Mouse (Mus musculus) CH12.LX (cell line): ENCODE data around the gene Drosha.

ENCODE experiments used
- CHD2 ChIP-seq: IDR thresholded peaks from 2 replicates; pipeline ENCODE4 v1.6.1; 2011; ENCODE audit warnings: low read length, improper control_type of control experiment
- CTCF ChIP-seq, 2 experiments: IDR thresholded peaks in 1 of 2; conservative IDR thresholded peaks in 1 of 2; 2 replicates each; pipeline ENCODE4 v1.5.1; 2011 to 2012; ENCODE audit warnings: low read depth in 2 of 2, low read length in 2 of 2, improper control_type of control experiment in 1 of 2, inconsistent platforms in 1 of 2, mild to moderate bottlenecking in 1 of 2, moderate library complexity in 1 of 2
- ELF1 ChIP-seq: IDR thresholded peaks from 2 replicates; pipeline ENCODE4 v1.6.1; 2014; ENCODE audit warnings: low read depth, mild to moderate bottlenecking, inconsistent platforms, low read length, improper control_type of control experiment
- GABPA ChIP-seq: IDR thresholded peaks from 2 replicates; pipeline ENCODE4 v1.6.1; 2012; ENCODE audit warnings: low read depth, low read length, improper control_type of control experiment, inconsistent platforms; ENCODE audit not compliant: insufficient replicate concordance
- MAX ChIP-seq: IDR thresholded peaks from 2 replicates; pipeline ENCODE4 v1.6.1; 2011; ENCODE audit warnings: low read length, improper control_type of control experiment
- NRF1 ChIP-seq: IDR thresholded peaks from 2 replicates; pipeline ENCODE4 v1.6.1; 2014; ENCODE audit warnings: low read depth, mild to moderate bottlenecking, inconsistent platforms, low read length, improper control_type of control experiment, moderate library complexity
- POLR2A ChIP-seq: IDR thresholded peaks from 2 replicates; pipeline ENCODE4 v1.6.1; 2011; ENCODE audit warnings: low read depth, mild to moderate bottlenecking, improper control_type of control experiment, low read length
- POLR2AphosphoS2 ChIP-seq: IDR thresholded peaks from 2 replicates; pipeline ENCODE4 v1.6.1; 2011; ENCODE audit warnings: low read depth, low read length, improper control_type of control experiment
- USF1 ChIP-seq: IDR thresholded peaks from 2 replicates; pipeline ENCODE4 v1.6.1; 2014; ENCODE audit warnings: low read depth, mild to moderate bottlenecking, inconsistent platforms, low read length, improper control_type of control experiment
- USF2 ChIP-seq: conservative IDR thresholded peaks from 2 replicates; pipeline ENCODE4 v1.6.1; 2011; ENCODE audit warnings: low read depth, low read length, improper control_type of control experiment

DNA sequence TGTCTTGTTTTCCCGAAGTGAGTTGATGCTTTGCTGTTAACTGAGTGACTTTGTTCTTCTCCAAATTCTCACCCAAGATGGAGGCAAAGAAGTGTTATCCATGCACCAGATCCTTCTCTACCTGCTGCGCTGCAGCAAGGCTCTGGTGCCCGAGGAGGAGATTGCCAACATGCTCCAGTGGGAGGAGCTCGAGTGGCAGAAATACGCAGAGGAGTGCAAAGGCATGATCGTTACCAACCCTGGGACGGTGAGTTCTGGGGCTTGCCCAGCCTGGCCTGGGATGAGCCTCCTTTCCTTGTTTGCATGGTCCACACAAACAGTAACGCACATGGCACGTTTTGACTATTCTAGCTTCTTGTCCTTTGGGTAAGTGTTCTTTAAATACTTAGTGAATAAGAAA is 54.0 kb downstream of the Drosha start:
- TF ChIP-seq CTCF (conservative IDR thresholded peaks at IDR 0.05 in 1 of 2, IDR thresholded peaks at IDR 0.05 in 1 of 2; ENCODE audit: low read depth in 2 of 2, low read length in 2 of 2) (no peak), USF2 (no peak), POLR2A (no peak), USF1 (no peak), CHD2 (no peak), NRF1 (no peak), GABPA (no peak), ELF1 (no peak), MAX (no peak), POLR2AphosphoS2 (no peak)
